Mouse (Mus musculus) thymus, adult 2 months (tissue): Measurements from ENCODE around the gene Oser1. TPM values are rescaled to one million over a fixed set of nuclear protein-coding genes. Genes with fewer than 3 reads are reported as not detected.
A peak's percentile ranks its signal among the peaks of the same experiment; 100 is the strongest.

Experiments used
- DNase-seq: peaks from one replicate; pipeline ENCODE4 v3.0.0; 2021
- H3K27ac ChIP-seq: fragments of 200-500 bp; 2 replicates; pipeline ENCODE4 v1.5.1; 2012; ENCODE audit warnings: low read length, control low read depth; ENCODE audit not compliant: control insufficient read depth, insufficient read depth
- H3K27me3 ChIP-seq: fragments of 200-500 bp; 2 replicates; pipeline ENCODE4 v1.6.1; 2012; ENCODE audit warnings: mild to moderate bottlenecking, low read length, moderate library complexity, mixed read lengths; ENCODE audit not compliant: control insufficient read depth, insufficient read depth
- H3K36me3 ChIP-seq: fragments of 200-500 bp; 2 replicates; pipeline ENCODE4 v1.6.1; 2012; ENCODE audit warnings: mild to moderate bottlenecking, low read length, moderate library complexity; ENCODE audit not compliant: control insufficient read depth, insufficient read depth
- H3K4me1 ChIP-seq: fragments of 200-500 bp; replicated peaks from 2 replicates; pipeline ENCODE4 v1.6.1; 2012; ENCODE audit warnings: low read length; ENCODE audit not compliant: control insufficient read depth, insufficient read depth
- H3K4me3 ChIP-seq: fragments of 200-500 bp; 2 replicates; pipeline ENCODE4 v1.5.1; 2012; ENCODE audit warnings: mild to moderate bottlenecking, low read length, control low read depth, moderate library complexity; ENCODE audit not compliant: control insufficient read depth, insufficient read depth
- CTCF ChIP-seq: fragments of 200-500 bp; IDR thresholded peaks from 2 replicates; pipeline ENCODE4 v1.5.1; 2012; ENCODE audit warnings: mild to moderate bottlenecking, control low read depth, low read length, moderate library complexity, borderline replicate concordance; ENCODE audit not compliant: control insufficient read depth, poor library complexity, insufficient read depth; ENCODE audit errors: extremely low read depth
- POLR2A ChIP-seq: fragments of 200-500 bp; IDR thresholded peaks from 2 replicates; pipeline ENCODE4 v1.6.1; 2012; ENCODE audit warnings: mild to moderate bottlenecking, low read length, control low read depth, moderate library complexity; ENCODE audit not compliant: control insufficient read depth, poor library complexity, insufficient read depth; ENCODE audit errors: extremely low read depth
- WGBS: fragments of 180-500 bp; shearing (Covaris S2); methylation state at CpG from one replicate; pipeline ENCODE4 v1.1.7; 2018; 5-methylcytosine and 5-hydroxymethylcytosine counted together
- polyA plus RNA-seq: library from polyadenylated mRNA; depleted of rRNA; stranded (reverse); fragments of >200 nt; gene quantifications from 2 replicates; pipeline ENCODE4 v1.2.3, GENCODE M21; 2012

Gene Oser1
- polyA plus RNA-seq, 1 experiment: 18.5 TPM

- H3K36me3 ChIP-seq: no peaks in the 10 kb centered on the region
- H3K27ac ChIP-seq: no peak overlapping the region
- no peak overlapping the region for H3K4me3 ChIP-seq
- TF ChIP-seq CTCF: no peak
- WGBS: 68% methylated on average over 3 of the region's 3 CpGs
- no peaks in the 10 kb centered on the region for H3K4me1 ChIP-seq
- H3K27me3 ChIP-seq: no peaks in the 10 kb centered on the region
- DNase-seq: no peak
These were observed 24.8 kb upstream of the Oser1 start for GRCm38 (mm10) chr2:163449276-163449675.

GRCm38 (mm10) chr2:163447375-163447774, 22.9 kb upstream of the Oser1 start:
- no peak for TF ChIP-seq POLR2A
- TF ChIP-seq CTCF: no peak
- 85% methylated on average over 12 of the region's 12 CpGs for WGBS
- no peak for DNase-seq
- Histone ChIP-seq H3K27ac (no peak overlapping the region), H3K4me1 (no peaks in the 10 kb centered on the region), H3K36me3 (no peaks in the 10 kb centered on the region), H3K4me3 (no peak overlapping the region), H3K27me3 (no peaks in the 10 kb centered on the region)

- Histone ChIP-seq H3K36me3 (no peaks in the 10 kb centered on the region), H3K4me3 (no peak overlapping the region), H3K27me3 (no peaks in the 10 kb centered on the region; the same call in 1 of the 2 replicates), H3K4me1 (no peaks in the 10 kb centered on the region), H3K27ac (no peak overlapping the region)
- 71% methylated on average over 7 of the region's 7 CpGs for WGBS
- DNase-seq: no peak
- no peak for TF ChIP-seq POLR2A
- TF ChIP-seq CTCF: no peak
These were observed 19.5 kb upstream of the Oser1 start for GRCm38 (mm10) chr2:163444017-163444416.

DNA sequence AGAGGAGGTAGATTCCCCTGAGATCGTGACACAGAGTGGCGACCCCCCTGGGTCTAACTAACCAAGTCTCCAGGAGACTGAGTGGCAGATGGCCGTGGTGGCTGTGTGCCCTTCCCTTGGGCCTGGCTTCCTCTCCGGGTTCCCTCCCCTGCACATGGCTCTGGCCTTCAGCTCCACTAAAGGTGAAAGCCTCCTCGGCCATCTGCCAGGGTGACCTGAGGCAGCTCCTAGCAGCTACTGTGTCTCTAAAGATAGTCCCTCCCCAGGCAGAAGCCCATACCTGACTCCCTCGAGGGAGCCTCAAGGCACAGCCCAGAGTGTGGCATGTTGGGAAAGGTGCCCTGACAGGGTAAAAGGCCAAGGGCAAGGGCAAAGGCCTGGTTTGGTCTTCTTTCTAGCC, 19.0 kb upstream of the Oser1 start:
- Histone ChIP-seq H3K27me3 (peaks cover 2% of the 10 kb centered on the region; the same call in 1 of the 2 replicates), H3K4me3 (no peak overlapping the region), H3K36me3 (no peaks in the 10 kb centered on the region), H3K27ac (no peak overlapping the region), H3K4me1 (0 out of 2 replicates have a peak, but pooled peaks cover under 1% of the 10 kb centered on the region)
- DNase-seq: no peak
- 58% methylated on average over 6 of the region's 6 CpGs for WGBS
- TF ChIP-seq CTCF (no peak), POLR2A (no peak)

GRCm38 (mm10) chr2:163439488-163439887, 15.0 kb upstream of the Oser1 start:
- no peak for DNase-seq
- TF ChIP-seq POLR2A (no peak), CTCF (no peak)
- 73% methylated on average over 1 of the region's 1 CpGs for WGBS
- Histone ChIP-seq H3K27ac (no peak overlapping the region), H3K4me1 (0 out of 2 replicates have a peak, but pooled peaks cover 3% of the 10 kb centered on the region), H3K4me3 (no peak overlapping the region), H3K36me3 (no peaks in the 10 kb centered on the region), H3K27me3 (peaks cover 10% of the 10 kb centered on the region; the same call in 1 of the 2 replicates)

- H3K27ac ChIP-seq: no peak overlapping the region
- H3K36me3 ChIP-seq: no peaks in the 10 kb centered on the region
- H3K27me3 ChIP-seq: peaks cover 10% of the 10 kb centered on the region; the same call in 1 of the 2 replicates
- H3K4me3 ChIP-seq: no peak overlapping the region
- TF ChIP-seq CTCF (no peak), POLR2A (no peak)
- 8% methylated on average over 30 of the region's 30 CpGs for WGBS
- 0 out of 2 replicates have a peak, but pooled peaks cover 3% of the 10 kb centered on the region for H3K4me1 ChIP-seq
- peak; percentile 14 for DNase-seq
These were observed 14.3 kb upstream of the Oser1 start for GRCm38 (mm10) chr2:163438619-163439451.
